Mouse (Mus musculus) stomach, embryonic 14.5 days (tissue): ENCODE data around the gene Pdcd1. TPM values are rescaled to one million over a fixed set of nuclear protein-coding genes. Genes with fewer than 3 reads are reported as not detected.
"Not testable (repeated sequence)": the region's sequence is repeated elsewhere in the genome, so short reads cannot be mapped to it uniquely, and the experiment has no call there.

Experiments used
- ATAC-seq: fragments of 200-750 bp; cut with Nextera tagmentation; 2 replicates; pipeline ENCODE4 v1.8.0; 2017; ENCODE audit warnings: low read depth, moderate TSS enrichment; ENCODE audit not compliant: insufficient number of reproducible peaks, insufficient read depth, low FRiP score
- H3K27ac ChIP-seq: fragments of 300-500 bp; sonication (generic); 2 replicates; pipeline ENCODE4 v1.5.1; 2014; ENCODE audit warnings: mild to moderate bottlenecking, low read length, moderate library complexity, mixed read lengths
- H3K27me3 ChIP-seq: fragments of 300-500 bp; sonication (generic); 2 replicates; pipeline ENCODE4 v1.6.1; 2014; ENCODE audit warnings: low read length, control low read depth, mixed read lengths; ENCODE audit not compliant: control insufficient read depth, insufficient read depth
- H3K36me3 ChIP-seq: fragments of 300-500 bp; sonication (generic); 2 replicates; pipeline ENCODE4 v1.6.1; 2014; ENCODE audit warnings: mild to moderate bottlenecking, control low read depth, low read length, moderate library complexity, mixed read lengths; ENCODE audit not compliant: control insufficient read depth, insufficient read depth
- H3K4me1 ChIP-seq: fragments of 300-500 bp; sonication (generic); 2 replicates; pipeline ENCODE4 v1.6.1; 2014; ENCODE audit warnings: low read length, control low read depth, mixed read lengths; ENCODE audit not compliant: control insufficient read depth, insufficient read depth
- H3K4me2 ChIP-seq: fragments of 300-500 bp; sonication (generic); replicated peaks from 2 replicates; pipeline ENCODE4 v1.6.1; 2014; ENCODE audit warnings: low read depth, low read length, control low read depth
- H3K4me3 ChIP-seq: fragments of 300-500 bp; sonication (generic); 2 replicates; pipeline ENCODE4 v1.5.1; 2014; ENCODE audit warnings: low read depth, low read length, control low read depth
- H3K9ac ChIP-seq: fragments of 300-500 bp; sonication (generic); replicated peaks from 2 replicates; pipeline ENCODE4 v1.6.1; 2014; ENCODE audit warnings: low read depth, mild to moderate bottlenecking, control low read depth, low read length, moderate library complexity, mixed read lengths
- H3K9me3 ChIP-seq: fragments of 300-500 bp; sonication (generic); 2 replicates; pipeline ENCODE4 v1.6.1; 2016; ENCODE audit warnings: low read depth, low read length, control low read depth; ENCODE audit not compliant: control insufficient read depth
- WGBS: fragments of 180-500 bp; shearing (Covaris S2); extraction: QIAGEN DNeasy Blood & Tissue Kit; methylation state at CpG from one replicate; pipeline ENCODE4 v1.1.7; 2014; 5-methylcytosine and 5-hydroxymethylcytosine counted together
- polyA plus RNA-seq: library from polyadenylated mRNA; unstranded; fragments of >200 nt; fragmentation: Nextera tagmentation; extraction: Ambion mirVana; gene quantifications from 2 replicates; pipeline ENCODE4 v1.2.1, GENCODE M21; 2014

Gene Pdcd1
- polyA plus RNA-seq, 1 experiment from 2014 or later: not detected

GRCm38 (mm10) chr1:94078314-94078713 lies 26.0 kb upstream of the Pdcd1 start:
- Histone ChIP-seq H3K9me3 (no peaks in the 10 kb centered on the region), H3K4me1 (no peaks in the 10 kb centered on the region), H3K27ac (no peak overlapping the region), H3K4me3 (no peak overlapping the region), H3K36me3 (no peaks in the 10 kb centered on the region), H3K9ac (no peak overlapping the region), H3K27me3 (no peaks in the 10 kb centered on the region), H3K4me2 (no peak overlapping the region)
- 65% methylated on average over 3 of the region's 3 CpGs for WGBS
- no peak for ATAC-seq

- H3K4me3 ChIP-seq: no peak overlapping the region
- H3K27me3 ChIP-seq: no peaks in the 10 kb centered on the region
- H3K4me1 ChIP-seq: no peaks in the 10 kb centered on the region
- H3K4me2 ChIP-seq: no peak overlapping the region
- H3K36me3 ChIP-seq: no peaks in the 10 kb centered on the region
- no peaks in the 10 kb centered on the region for H3K9me3 ChIP-seq
- no peak for ATAC-seq
- 19% methylated on average over 1 of the region's 1 CpGs for WGBS
- H3K27ac ChIP-seq: no peak overlapping the region
- H3K9ac ChIP-seq: no peak overlapping the region
Measured at GRCm38 (mm10) chr1:94076702-94077101, 24.3 kb upstream of the Pdcd1 start.

- no peak overlapping the region for H3K4me2 ChIP-seq
- H3K27me3 ChIP-seq: no peaks in the 10 kb centered on the region
- WGBS: 80% methylated on average over 6 of the region's 6 CpGs
- no peak overlapping the region for H3K9ac ChIP-seq
- no peaks in the 10 kb centered on the region for H3K9me3 ChIP-seq
- no peaks in the 10 kb centered on the region for H3K4me1 ChIP-seq
- no peaks in the 10 kb centered on the region for H3K36me3 ChIP-seq
- H3K4me3 ChIP-seq: no peak overlapping the region
- no peak for ATAC-seq
- H3K27ac ChIP-seq: no peak overlapping the region
Measured at GRCm38 (mm10) chr1:94074756-94075155, 22.4 kb upstream of the Pdcd1 start.

- H3K9me3 ChIP-seq, H3K36me3 ChIP-seq, H3K9ac ChIP-seq, ATAC-seq, H3K4me2 ChIP-seq, H3K4me1 ChIP-seq, H3K4me3 ChIP-seq, H3K27me3 ChIP-seq, H3K27ac ChIP-seq: not testable (repeated sequence)
- 93% methylated on average over 1 of the region's 1 CpGs for WGBS
Measured at GRCm38 (mm10) chr1:94058281-94058680, 5.9 kb upstream of the Pdcd1 start.

- Histone ChIP-seq H3K27me3 (no peaks in the 10 kb centered on the region), H3K36me3 (no peaks in the 10 kb centered on the region), H3K9me3 (no peaks in the 10 kb centered on the region), H3K4me1 (no peaks in the 10 kb centered on the region), H3K27ac (no peak overlapping the region), H3K4me3 (no peak overlapping the region), H3K9ac (no peak overlapping the region), H3K4me2 (no peak overlapping the region)
- ATAC-seq: no peak
- WGBS: 95% methylated on average over 2 of the region's 2 CpGs
Measured at GRCm38 (mm10) chr1:94057401-94057800, 5.0 kb upstream of the Pdcd1 start.

GRCm38 (mm10) chr1:94055966-94056365 lies 3.6 kb upstream of the Pdcd1 start:
- no peak for ATAC-seq
- H3K4me2 ChIP-seq: no peak overlapping the region
- H3K27ac ChIP-seq: no peak overlapping the region
- no peaks in the 10 kb centered on the region for H3K27me3 ChIP-seq
- no peaks in the 10 kb centered on the region for H3K36me3 ChIP-seq
- no peak overlapping the region for H3K4me3 ChIP-seq
- H3K9me3 ChIP-seq: no peaks in the 10 kb centered on the region
- no peak overlapping the region for H3K9ac ChIP-seq
- H3K4me1 ChIP-seq: no peaks in the 10 kb centered on the region
- 36% methylated on average over 3 of the region's 3 CpGs for WGBS

- H3K4me1 ChIP-seq: no peaks in the 10 kb centered on the region
- 83% methylated on average over 1 of the region's 1 CpGs for WGBS
- no peak for ATAC-seq
Measured at GRCm38 (mm10) chr1:94054481-94054880, 2.1 kb upstream of the Pdcd1 start.

GRCm38 (mm10) chr1:94053530-94054216 lies 1.3 kb upstream of the Pdcd1 start:
- Histone ChIP-seq H3K4me2 (no peak overlapping the region), H3K4me1 (no peaks in the 10 kb centered on the region), H3K36me3 (no peaks in the 10 kb centered on the region), H3K4me3 (no peak overlapping the region), H3K9ac (no peak overlapping the region), H3K27me3 (no peaks in the 10 kb centered on the region), H3K27ac (no peak overlapping the region), H3K9me3 (no peaks in the 10 kb centered on the region)
- ATAC-seq: no peak
- WGBS: 73% methylated on average over 7 of the region's 7 CpGs

More at GRCm38 (mm10) chr1:94054481-94054880, 2.1 kb upstream of the Pdcd1 start:
- Histone ChIP-seq H3K27ac (no peak overlapping the region), H3K9me3 (no peaks in the 10 kb centered on the region), H3K27me3 (no peaks in the 10 kb centered on the region), H3K4me3 (no peak overlapping the region), H3K4me2 (no peak overlapping the region), H3K9ac (no peak overlapping the region), H3K36me3 (no peaks in the 10 kb centered on the region)

GRCm38 (mm10) chr1:94051104-94051503 lies 1.2 kb downstream of the Pdcd1 start:
- no peak for ATAC-seq
- no peaks in the 10 kb centered on the region for H3K36me3 ChIP-seq
- H3K9me3 ChIP-seq: no peaks in the 10 kb centered on the region
- H3K4me3 ChIP-seq: no peak overlapping the region
- no peak overlapping the region for H3K27ac ChIP-seq
- no peaks in the 10 kb centered on the region for H3K4me1 ChIP-seq
- H3K27me3 ChIP-seq: no peaks in the 10 kb centered on the region
- H3K4me2 ChIP-seq: no peak overlapping the region
- no peak overlapping the region for H3K9ac ChIP-seq
- 83% methylated on average over 5 of the region's 5 CpGs for WGBS
